Mouse (Mus musculus) layer of hippocampus, adult 9-10 months (tissue): ENCODE measurements around the gene Cped1.

Experiments used
- DNase-seq: peaks from one replicate; pipeline ENCODE4 v3.0.0; 2022; ENCODE audit warnings: low spot score

Cped1 gene

DNA sequence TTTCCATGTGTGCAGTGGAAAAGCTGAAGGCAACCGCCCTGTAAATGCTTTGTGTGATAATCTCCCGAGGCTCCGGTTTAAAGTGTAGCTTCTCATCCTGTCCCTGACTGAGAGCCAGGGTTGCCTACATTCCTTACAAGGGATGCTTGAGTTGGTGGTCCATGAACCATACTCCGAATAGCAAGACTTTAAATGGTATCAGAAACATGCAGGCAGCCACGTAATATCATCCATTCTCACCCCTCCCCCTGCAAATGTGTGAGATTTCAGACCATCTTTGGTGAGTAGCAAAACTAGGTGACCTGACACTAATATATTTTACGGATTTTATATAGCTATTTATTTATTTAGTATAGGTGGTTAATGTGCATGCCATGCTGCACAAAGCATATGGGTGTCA lies 311.3 kb downstream of the Cped1 start:
- no peak for DNase-seq

DNA sequence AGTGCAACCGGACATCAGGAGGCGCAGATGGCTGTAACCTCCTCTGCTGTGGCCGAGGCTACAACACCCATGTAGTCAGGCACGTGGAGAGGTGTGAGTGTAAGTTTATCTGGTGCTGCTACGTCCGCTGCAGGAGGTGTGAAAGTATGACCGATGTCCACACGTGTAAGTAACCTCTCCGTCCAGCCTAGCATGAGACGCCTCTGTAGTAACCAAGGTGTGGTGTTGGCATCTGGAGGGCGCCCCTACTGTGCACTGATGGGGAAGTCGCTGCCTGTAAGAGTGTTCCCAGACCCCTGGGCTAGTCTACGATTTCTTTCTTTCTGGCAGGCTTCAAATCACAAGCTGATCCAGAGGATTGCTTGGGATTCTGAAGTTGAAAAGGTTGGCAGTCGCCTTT lies 312.3 kb downstream of the Cped1 start:
- DNase-seq, result no peak
